Mouse (Mus musculus) gastrocnemius, postnatal 4 days (tissue): ENCODE data around the gene Adra2b. TPM values are rescaled to one million over a fixed set of nuclear protein-coding genes. Genes with fewer than 3 reads are reported as not detected.
A peak's percentile ranks its signal among the peaks of the same experiment; 100 is the strongest.

Experiments
- DNase-seq, 2 experiments: peaks; one replicate each; pipeline ENCODE4 v3.0.0; 2021 to 2022; ENCODE audit warnings: low spot score in 2 of 2, mixed read lengths in 2 of 2
- long read RNA-seq, 2 experiments: library from polyadenylated mRNA; stranded (forward); transcript quantifications; one replicate each; pipeline ENCODE4 v2.0.0; 2021
- total RNA-seq, 2 experiments: library from RNA; stranded (reverse); gene quantifications; 2 replicates each; pipeline ENCODE4 v1.2.3; 2021

Gene Adra2b
- total RNA-seq = 1 to 10 TPM in 1 of 2 experiments, under 1 TPM in 1; 0.96 to 1.2 TPM
- long read RNA-seq, experiment 1 = 0 reads
- long read RNA-seq, experiment 2 = 0 reads

DNA sequence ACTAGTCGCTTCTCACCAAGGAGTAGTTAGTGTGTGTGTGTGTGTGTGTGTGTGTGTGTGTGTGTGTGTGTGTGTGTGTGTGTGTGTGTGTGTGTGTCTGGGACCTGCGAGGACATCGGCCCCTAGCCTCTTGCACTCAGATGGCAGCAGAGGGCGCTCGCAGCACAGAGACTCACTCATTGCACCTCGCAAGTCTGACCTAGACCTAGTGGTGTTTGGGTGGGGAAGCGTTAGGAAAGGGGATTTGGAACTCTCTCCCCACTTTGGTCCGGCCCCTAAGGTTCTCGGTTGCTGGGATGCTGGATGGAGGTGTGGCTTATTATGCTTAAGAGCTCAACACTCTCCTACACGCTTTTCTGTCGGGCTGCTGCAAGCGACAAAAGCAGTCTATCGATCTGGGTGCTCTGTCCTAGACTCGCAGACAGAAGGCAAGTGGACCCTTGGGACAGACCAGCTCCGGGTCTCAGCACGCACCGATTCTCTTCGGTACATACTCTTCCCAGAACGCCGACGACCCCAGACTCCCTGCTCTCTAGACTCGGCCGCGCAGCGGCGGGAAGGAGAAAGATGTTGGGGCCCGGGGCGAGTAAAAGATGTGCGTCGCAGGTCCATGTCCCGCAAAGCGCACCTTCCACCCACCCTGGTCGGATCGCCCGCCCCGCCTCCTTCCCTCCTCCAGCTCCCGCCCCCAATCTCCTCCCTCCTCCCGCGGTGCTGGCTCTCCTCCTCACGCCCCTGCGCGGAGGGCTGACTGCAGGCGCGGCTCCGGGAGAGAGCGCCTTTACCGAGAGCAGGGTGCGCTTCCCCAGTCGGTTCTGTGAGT is at the start of gene Adra2b:
TSS of gene Adra2b (plus strand) at position 750 of the 823 bp plus-strand sequence.
- peak; percentile 66 to 83 for DNase-seq

DNA sequence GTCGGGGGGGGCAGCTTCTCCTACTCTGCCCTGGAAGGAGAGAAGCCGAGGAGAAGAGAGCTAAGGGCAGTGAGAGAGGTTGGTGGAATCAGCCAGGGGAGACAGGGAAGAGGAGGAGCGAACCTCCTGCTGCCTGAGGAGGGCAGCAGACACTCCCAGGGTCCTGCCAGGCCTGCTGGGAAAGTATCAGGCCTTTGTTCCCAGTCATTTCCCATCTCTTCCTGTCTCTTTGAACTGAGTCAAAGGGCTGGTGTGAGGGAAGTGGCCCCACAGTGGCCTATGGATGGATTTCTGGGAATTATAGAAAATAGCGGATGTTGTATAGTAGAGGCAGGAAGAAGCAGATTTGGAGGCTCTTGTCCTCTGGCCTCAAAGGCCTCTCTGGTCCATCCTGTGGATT is 49.1 kb upstream of the Adra2b start:
- DNase-seq = no peak

DNA sequence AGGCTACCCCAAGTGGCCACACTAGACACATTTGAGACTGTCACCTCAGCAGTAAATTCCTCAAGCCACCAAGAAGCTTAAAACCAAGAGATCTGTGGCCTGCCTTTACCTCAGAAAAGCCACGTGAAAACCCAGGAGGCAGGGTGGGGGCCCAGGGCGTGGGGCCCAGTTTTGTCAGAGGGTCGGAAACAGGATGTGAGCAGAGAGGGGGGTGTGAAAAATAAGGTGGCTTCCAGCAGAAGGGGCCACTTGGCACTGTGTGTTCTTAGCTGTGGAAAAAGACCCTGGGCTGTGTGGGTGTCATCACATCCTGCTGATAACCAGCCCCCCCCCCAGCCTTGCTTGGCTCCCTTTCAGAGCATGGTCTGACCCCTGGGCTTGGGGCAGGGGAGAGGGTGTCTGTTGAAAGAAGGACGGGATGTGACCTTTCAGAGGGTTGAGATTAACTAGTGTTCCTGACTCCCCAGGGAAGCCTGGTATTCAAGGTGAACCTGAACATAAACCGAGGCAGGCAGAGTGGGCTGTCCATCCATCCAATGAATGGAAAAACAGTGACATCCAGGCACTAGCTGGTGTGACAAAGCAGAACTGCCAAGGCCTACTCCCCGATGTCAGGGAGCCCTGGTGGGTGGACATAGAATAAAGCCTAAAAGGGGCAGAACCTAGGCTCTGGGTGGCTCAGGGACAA is 48.4 kb upstream of the Adra2b start:
- DNase-seq = no peak

DNA sequence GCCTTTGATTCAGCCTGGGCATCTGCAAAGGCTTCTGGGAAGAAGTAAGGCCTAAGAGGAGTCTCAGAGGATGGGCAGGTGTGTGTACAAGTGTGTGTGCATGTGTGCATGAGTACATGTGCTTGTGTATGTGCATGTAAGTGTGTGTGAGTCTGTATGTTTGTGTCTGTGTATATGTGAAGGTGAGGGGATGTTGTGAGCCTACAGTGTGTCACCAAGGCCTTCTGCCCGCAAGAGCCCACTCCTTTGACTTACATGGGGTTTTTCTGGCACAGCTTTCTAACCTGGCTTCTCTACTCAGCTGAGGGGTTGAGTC is 47.9 kb upstream of the Adra2b start:
- DNase-seq = no peak

DNA sequence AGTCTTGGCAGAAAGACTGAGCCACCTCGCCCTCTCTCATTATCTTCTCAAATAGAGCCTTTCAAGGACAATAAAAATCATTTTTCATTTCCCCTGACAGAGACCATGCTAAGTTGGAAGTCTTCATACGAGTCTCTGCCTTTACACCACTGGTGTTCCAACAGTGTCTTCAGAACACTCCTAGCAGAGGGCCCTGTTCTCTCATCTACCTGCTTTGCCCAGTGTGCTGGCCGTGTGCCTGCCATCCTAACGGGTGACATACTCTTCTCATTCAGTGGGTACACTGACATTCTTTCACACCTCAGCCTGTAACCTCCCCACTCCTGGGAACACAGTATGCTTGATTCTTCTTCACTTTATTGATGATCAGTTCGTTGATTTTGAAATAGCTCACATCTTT is 46.6 kb upstream of the Adra2b start:
- DNase-seq = no peak

DNA sequence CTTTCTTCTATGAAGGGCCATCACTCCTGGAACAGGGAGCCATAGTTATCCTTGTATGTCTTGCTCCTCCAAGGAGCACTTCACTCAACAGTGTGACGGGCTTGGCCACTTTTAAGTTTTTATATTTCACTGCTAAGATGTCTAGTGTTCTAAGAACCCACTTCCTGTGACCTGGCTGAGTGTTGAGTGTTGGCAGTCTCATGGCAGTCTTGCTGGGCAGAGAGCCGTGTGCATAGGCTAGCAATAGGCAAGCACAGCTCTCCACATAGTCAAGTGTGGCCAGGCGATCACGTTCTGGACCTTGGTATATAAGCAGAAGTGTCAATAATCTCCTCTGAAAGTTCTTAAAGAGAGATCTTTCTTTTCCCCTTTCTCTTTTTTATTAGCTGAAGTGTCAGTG is 44.9 kb upstream of the Adra2b start:
- no peak for DNase-seq

DNA sequence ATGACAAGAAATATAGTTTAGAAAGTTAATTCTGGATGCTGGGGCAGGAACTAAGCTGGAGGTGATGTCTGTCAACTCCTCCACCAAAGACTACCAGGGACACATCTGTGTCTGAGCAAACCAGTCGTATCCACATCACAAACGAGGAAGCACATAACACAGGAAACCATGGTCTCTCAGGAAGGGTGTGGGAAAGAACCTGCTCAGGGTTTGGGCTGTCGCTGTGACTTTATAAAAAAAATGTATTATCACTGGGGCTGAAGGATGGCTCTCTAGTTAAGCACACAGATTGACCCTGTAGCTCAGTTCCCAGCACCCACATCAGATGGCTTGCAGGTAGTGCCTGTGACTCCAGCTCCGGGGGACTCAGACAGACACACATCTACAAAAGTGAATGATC is 43.9 kb upstream of the Adra2b start:
- no peak for DNase-seq

DNA sequence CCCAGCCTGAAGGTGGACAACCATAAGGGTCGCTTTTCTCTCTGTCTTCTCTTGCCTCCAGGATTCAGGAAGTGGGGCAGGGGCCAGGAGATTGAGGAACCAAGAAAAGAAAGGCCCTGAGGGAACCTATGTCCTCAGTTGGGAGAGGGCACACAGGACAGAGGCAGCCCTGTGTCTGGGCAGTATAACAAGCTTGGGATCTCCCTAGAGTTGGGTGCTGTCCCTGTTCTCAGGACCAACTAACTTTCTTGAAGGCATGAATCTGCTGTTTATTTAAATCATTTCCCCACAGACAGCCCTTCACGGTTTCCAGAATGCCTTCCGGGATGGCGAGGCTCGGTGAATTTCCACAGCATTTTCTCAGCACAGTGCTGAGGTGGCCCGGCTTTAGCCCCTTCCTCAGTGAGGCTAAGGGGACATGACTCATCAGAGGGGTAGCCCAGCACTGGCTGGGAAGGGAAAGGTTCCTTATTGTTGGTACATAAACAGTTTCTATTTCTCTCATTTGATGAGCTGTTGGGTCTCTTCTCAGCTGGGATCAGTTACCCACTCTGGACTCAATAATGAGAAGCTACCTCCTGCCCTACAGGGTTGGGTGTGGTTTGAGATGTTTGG is 40.2 kb upstream of the Adra2b start:
- DNase-seq = no peak

DNA sequence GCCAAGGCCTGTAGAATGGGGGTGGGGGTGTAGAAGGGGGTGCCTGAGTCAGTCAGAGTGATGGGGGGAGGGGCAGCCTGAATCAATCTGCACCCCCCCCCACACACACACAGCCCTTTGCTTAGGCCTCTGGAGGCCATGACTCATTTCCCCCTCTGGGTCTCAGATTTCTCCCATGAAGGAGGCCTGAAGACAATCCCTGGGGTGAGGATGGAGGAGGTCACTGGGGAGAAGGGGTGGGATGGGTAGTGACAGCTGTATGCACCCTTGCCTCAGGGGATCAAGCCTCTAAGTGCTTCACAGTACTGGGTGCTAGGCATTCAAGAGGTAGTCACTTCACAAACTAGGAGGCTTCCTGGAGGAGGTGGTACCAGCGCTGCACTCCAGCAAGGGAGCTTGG is 39.3 kb upstream of the Adra2b start:
- DNase-seq = no peak

DNA sequence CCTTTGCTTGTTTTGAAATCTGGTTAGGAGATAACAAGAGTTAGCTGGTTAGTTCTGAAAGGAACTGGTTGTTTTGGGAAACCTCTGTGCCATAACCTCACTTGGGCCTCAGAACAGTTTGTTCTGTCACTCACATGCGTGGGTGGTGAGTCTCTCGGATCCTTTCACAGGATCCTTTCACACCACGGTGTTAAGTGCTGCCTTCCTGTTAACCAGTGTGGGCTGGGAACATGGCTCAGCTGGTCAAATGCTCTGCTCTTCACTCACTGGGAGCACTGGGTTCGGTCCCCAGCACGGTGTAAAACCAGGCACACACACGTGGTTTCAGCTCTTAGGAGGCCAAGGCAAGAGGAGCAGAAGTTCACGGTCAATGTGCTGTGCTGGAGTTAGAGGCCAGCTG is 38.6 kb upstream of the Adra2b start:
- DNase-seq = no peak

DNA sequence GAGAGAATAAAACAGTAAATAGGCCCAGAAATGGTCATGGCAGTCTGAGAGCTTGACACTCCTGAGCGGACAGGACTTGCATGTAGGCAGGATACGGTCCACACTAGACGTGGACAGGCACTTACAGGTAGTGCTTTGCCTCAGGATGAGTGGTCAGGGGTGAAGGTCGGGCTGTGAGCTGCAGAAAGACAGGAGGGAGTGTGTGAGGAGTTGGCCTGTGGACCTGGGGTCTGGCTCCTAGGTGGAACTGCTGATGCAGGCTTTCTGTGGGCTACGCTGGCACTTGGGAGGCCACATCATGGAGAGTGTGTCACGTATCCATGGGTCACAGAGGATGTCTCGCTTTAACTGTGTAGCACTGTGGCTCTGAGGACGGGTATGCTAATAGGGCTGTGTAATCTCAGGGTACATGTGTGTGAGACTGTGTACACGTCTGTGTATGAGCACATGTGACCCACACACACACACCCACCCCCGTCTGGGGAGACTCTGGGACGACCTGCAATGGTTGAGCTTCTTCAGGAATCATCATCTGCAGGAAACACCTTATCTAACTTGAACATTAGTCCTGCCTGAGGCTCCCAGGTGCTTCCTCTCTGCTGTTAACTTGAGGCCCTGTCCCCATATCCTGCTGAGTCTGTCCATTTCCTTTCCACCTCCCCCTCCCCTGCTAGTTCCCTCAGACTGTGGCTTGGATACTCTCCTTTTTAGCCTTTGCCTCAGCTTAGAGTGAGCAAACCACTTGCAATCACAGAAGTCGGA is 34.7 kb upstream of the Adra2b start:
- no peak for DNase-seq

DNA sequence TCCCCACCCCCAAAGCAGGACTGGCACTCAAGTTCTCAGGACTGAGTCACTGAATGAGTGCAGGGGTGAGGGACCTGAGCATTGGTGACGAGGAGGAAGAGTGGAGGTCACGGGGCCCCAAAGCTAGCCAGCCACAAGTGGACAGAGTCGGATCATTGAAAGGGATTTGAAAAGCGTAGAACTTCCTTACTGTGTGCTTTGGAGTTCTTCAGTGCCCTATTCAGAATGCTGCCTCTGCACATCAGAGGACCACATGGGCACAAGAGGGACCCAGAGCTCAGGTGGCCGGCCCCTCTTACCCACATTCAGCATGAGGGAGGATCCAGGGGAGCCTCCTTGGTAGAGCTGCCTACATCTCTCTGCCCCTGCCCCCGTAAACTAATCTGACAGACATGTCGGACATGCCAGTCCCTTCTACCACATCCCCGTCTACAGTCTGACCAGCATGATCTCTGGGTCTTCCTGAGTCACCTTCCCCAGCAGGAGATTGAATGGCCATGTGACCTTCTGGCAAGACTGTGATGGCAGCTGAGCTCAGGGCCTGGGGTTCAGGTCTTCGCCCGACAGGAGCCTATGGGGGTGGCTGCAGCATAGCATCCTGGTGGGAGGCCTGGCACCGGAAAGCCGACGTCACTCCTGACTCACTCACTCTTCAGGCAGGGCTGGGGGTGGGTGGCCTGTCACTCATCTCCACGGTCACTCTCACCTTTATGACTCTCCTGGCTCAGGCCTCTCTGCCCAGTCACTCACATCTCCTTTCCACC is 30.0 kb upstream of the Adra2b start:
- DNase-seq = no peak

DNA sequence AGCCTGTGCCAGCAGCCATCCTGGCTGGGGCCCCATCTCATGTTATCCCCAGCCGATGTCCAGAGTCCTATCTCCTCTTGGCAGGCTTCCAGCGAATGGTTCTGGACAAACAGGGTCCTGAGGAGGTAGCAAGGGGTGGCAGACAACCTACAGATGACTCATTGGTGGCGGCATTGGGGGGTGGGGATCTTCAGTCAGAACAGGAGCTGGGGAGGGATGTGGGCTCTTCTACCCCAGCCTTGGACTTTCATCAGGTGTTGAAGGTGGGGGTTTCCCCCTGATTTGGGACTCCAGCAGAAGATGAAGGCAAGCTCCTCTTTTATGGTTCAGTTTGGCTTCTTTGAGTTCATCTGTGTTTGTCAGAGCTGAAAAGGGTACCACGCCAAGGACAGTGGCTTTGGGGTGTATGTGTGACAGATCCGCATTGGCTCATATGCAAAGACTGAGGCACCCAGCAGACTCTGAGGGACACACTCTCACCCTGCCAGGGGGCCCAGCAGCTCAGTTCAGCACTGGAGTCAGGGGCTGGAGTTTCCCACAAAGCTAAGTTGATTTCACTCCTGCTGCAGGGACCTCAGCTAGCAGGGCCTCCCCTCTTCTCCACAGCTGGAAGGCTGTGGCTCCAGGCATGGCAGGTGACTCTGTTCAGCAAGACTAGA is 28.9 kb upstream of the Adra2b start:
- no peak for DNase-seq

DNA sequence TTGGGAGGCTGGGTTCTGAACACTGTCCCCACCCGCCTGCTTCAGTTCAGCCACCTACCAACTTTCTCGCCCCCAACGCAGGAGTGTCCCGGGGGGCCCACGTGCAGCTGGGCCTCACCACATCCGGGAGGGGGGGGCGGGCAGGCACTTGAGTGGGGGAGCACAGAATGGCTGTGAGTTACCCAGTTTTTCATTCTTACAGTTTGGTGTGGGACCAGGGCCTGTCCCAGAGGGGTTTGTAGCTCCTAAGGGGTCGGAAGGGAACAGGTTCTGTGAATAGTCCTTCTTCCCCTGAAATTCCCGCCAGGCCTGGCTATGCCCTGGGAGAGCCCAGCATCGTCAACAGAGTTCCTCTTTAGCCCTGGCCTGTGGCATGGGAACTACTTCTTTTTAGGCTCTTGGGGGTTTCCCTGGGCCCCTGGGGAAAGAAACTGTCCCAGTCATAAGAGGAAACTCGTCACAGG is 27.9 kb upstream of the Adra2b start:
- no peak for DNase-seq

DNA sequence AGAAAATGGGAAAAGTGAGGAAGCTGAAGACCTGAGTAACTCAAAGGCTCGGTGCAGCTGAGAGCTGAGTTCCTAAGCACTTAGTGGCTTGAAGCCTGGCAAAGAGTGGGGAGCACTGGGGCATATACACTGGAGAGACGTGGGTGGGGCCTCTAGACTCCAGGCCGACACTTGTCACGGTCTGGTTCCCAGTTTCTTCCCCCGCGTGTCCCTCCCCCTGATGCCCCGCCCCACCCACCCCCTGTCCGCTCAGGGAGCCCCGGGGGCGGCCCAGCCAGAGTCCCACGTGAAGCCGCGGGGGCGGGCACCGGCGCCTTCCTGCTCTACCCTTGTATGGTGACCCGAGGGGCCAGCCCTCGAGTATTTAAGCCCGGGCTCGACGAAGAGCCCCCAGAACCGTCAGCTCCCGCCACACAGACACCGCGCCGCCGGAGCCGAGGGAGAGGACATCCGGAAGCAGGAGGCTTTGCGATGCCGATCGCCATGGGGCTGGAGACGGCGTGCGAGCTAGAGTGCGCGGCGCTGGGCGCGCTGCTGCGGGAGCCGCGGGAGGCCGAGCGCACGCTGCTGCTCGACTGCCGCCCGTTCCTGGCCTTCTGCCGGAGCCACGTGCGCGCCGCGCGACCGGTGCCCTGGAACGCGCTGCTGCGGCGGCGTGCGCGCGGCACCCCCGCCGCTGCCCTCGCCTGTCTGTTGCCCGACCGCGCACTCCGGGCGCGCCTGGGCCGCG is 27.1 kb upstream of the Adra2b start, which contains the start of gene Dusp2:
TSS of gene Dusp2 (plus strand) at position 393 of the 730 bp plus-strand sequence.
- DNase-seq = peak; percentile 60 to 74

DNA sequence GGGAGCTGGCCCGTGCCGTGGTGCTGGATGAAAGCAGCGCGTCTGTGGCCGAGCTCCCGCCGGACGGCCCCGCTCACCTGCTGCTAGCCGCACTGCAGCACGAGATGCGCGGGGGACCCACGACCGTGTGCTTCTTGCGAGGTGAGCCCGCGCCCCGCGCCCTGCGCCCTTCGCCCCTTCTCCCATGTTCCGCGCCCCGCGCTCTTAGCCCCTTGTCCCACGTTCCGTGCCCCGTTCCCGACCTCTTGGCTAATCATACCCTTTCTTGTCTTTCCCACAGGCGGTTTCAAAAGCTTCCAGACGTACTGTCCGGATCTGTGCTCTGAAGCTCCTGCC is 26.5 kb upstream of the Adra2b start:
- DNase-seq = no peak

DNA sequence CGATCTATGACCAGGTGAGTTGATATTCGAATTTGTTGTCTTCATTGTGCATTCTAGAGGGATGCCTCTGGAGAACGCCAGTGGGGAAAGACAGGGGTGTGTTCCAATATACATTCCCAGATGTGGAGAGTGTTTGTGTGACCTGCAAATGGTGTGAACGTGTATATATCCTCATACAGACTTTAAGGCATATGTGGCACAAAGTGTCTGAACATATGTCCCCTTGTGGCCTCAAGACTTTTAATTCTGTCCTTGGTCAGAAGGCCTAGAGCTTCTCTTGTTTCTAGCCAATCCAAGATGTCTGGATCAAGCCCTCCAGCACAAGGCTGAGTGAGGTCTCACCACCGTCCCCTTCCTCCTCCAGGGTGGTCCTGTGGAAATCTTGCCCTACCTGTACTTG is 26.1 kb upstream of the Adra2b start:
- DNase-seq = no peak

DNA sequence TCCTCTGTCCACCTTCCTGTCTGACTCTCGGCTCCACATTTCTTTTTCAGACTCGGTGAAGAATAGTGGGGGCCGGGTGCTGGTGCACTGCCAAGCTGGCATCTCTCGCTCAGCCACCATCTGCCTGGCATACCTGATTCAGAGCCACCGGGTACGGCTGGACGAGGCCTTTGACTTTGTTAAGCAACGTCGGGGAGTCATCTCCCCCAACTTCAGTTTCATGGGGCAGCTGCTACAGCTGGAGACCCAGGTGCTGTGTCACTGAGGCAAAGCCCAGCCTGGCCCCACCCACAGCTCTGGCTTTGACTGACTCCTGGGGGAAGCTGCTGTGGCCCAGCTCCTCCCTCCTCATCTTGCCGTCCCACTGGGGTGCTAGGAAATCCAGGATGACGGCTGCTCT is 25.5 kb upstream of the Adra2b start:
- DNase-seq = no peak

DNA sequence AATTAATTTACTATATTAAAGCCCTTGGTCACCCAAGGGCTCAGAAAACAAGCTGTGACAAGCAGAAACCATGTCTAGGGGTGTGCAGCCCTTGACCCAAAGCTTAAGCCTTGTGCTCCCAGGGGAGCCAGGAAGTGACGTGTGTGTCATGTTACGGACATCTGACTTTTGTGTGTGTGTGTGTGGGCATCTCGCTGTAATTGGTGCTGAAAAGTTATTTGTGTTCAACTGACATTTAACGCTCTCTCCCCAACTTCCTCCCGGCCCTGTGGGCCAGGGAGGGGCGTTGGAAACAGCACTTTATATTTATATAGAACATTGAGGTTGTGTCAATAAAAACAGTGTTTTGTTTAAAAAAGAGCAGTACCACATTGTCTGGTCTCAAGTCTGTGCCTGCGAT is 25.0 kb upstream of the Adra2b start:
- DNase-seq = no peak

DNA sequence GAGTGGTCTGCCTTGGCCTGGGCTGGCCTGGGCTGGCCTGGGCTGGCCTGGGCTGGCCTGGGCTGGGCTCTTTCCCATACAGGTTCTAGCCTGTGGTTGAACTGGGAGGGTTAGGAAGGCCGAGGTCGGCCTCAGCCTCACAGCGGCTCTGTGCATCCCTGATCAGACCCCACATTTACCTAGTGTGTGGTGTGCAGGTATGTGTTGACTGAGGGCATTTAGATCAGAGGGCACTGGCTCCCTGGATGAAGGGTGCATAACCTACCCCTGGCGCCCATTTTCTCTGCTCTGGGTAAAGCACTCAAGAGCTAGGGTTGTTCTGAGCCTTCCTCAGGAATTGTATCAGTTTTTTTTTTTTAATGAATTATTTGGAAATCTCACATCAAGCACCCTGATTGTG is 24.6 kb upstream of the Adra2b start, which contains the start of gene Astl:
TSS of gene Astl (plus strand) at position 224 of the 400 bp plus-strand sequence.
- no peak for DNase-seq
